Mouse (Mus musculus) stomach, embryonic 16.5 days (tissue): Measurements from ENCODE around the gene Zc3h10. TPM values are rescaled to one million over a fixed set of nuclear protein-coding genes. Genes with fewer than 3 reads are reported as not detected.

Experiments used
- ATAC-seq: fragments of 200-750 bp; cut with Nextera tagmentation; 2 replicates; pipeline ENCODE4 v1.8.0; 2017; ENCODE audit warnings: moderate number of reproducible peaks, moderate TSS enrichment; ENCODE audit not compliant: insufficient read depth, low FRiP score
- H3K27ac ChIP-seq: fragments of 300-500 bp; sonication (generic); 2 replicates; pipeline ENCODE4 v1.5.1; 2014; ENCODE audit warnings: low read length
- H3K27me3 ChIP-seq: fragments of 300-500 bp; sonication (generic); 2 replicates; pipeline ENCODE4 v1.6.1; 2014; ENCODE audit warnings: low read length, control low read depth, mixed read lengths; ENCODE audit not compliant: control insufficient read depth, insufficient read depth
- H3K36me3 ChIP-seq: fragments of 300-500 bp; sonication (generic); 2 replicates; pipeline ENCODE4 v1.6.1; 2014; ENCODE audit warnings: low read length; ENCODE audit not compliant: control insufficient read depth, insufficient read depth
- H3K4me1 ChIP-seq: fragments of 300-500 bp; sonication (generic); 2 replicates; pipeline ENCODE4 v1.6.1; 2014; ENCODE audit warnings: low read length, control low read depth, mixed read lengths; ENCODE audit not compliant: control insufficient read depth, insufficient read depth
- H3K4me2 ChIP-seq: fragments of 300-500 bp; sonication (generic); 2 replicates; pipeline ENCODE4 v1.6.1; 2014; ENCODE audit warnings: low read depth, low read length, mixed read lengths
- H3K4me3 ChIP-seq: fragments of 300-500 bp; sonication (generic); replicated peaks from 2 replicates; pipeline ENCODE4 v1.5.1; 2014; ENCODE audit warnings: mild to moderate bottlenecking, low read length
- H3K9ac ChIP-seq: fragments of 300-500 bp; sonication (generic); 2 replicates; pipeline ENCODE4 v1.6.1; 2014; ENCODE audit warnings: low read length
- H3K9me3 ChIP-seq: fragments of 300-500 bp; sonication (generic); replicated peaks from 2 replicates; pipeline ENCODE4 v1.6.1; 2016; ENCODE audit warnings: low read length, control low read depth; ENCODE audit not compliant: control insufficient read depth
- WGBS: fragments of 180-500 bp; shearing (Covaris S2); extraction: QIAGEN DNeasy Blood & Tissue Kit; methylation state at CpG from one replicate; pipeline ENCODE4 v1.1.7; 2014; 5-methylcytosine and 5-hydroxymethylcytosine counted together
- polyA plus RNA-seq: library from polyadenylated mRNA; unstranded; fragments of >200 nt; fragmentation: Nextera tagmentation; extraction: Ambion mirVana; gene quantifications from 2 replicates; pipeline ENCODE4 v1.2.1, GENCODE M21; 2015

Zc3h10 gene
- polyA plus RNA-seq, 1 experiment from 2014 or later = 10.7 TPM

GRCm38 (mm10) chr10:128587120-128587519, 39.5 kb upstream of the Zc3h10 start:
- H3K9ac ChIP-seq = peak overlapping the region; percentile 43
- H3K27me3 ChIP-seq = 0 out of 2 replicates have a peak, but pooled peaks cover 12% of the 10 kb centered on the region
- ATAC-seq = no peak
- WGBS = 33% methylated on average over 4 of the region's 4 CpGs
- H3K4me2 ChIP-seq = peak overlapping the region; percentile 97
- peak overlapping the region; percentile 74 for H3K4me3 ChIP-seq
- no peaks in the 10 kb centered on the region for H3K36me3 ChIP-seq
- no peaks in the 10 kb centered on the region for H3K9me3 ChIP-seq
- peak overlapping the region; percentile 97 for H3K27ac ChIP-seq
- H3K4me1 ChIP-seq = peaks cover 22% of the 10 kb centered on the region; the same call in 1 of the 2 replicates

GRCm38 (mm10) chr10:128586546-128586945, 39.0 kb upstream of the Zc3h10 start:
- Histone ChIP-seq H3K36me3 (no peaks in the 10 kb centered on the region), H3K4me1 (peaks cover 22% of the 10 kb centered on the region; the same call in 1 of the 2 replicates), H3K4me2 (peak overlapping the region; percentile 97), H3K4me3 (peak overlapping the region; percentile 74), H3K9me3 (no peaks in the 10 kb centered on the region), H3K9ac (peak overlapping the region; percentile 43), H3K27ac (peak overlapping the region; percentile 97), H3K27me3 (0 out of 2 replicates have a peak, but pooled peaks cover 12% of the 10 kb centered on the region)
- no peak for ATAC-seq
- 16% methylated on average over 1 of the region's 1 CpGs for WGBS

GRCm38 (mm10) chr10:128584386-128584785, 36.8 kb upstream of the Zc3h10 start:
- 0 out of 2 replicates have a peak, but pooled peaks cover 11% of the 10 kb centered on the region for H3K27me3 ChIP-seq
- H3K4me3 ChIP-seq = peak overlapping the region; percentile 9
- H3K27ac ChIP-seq = peak overlapping the region; percentile 91

GRCm38 (mm10) chr10:128583644-128584043, 36.1 kb upstream of the Zc3h10 start:
- peak; percentile 51 for ATAC-seq
- Histone ChIP-seq H3K9ac (peak overlapping the region; percentile 41; the same call in 1 of the 2 replicates), H3K9me3 (no peaks in the 10 kb centered on the region), H3K4me2 (peak overlapping the region; percentile 35), H3K36me3 (no peaks in the 10 kb centered on the region), H3K27me3 (0 out of 2 replicates have a peak, but pooled peaks cover 5% of the 10 kb centered on the region), H3K4me3 (peak overlapping the region; percentile 9; the same call in 1 of the 2 replicates), H3K27ac (peak overlapping the region; percentile 78), H3K4me1 (peaks cover 22% of the 10 kb centered on the region; the same call in 1 of the 2 replicates)
- 20% methylated on average over 7 of the region's 7 CpGs for WGBS

More at GRCm38 (mm10) chr10:128584386-128584785, 36.8 kb upstream of the Zc3h10 start:
- peaks cover 22% of the 10 kb centered on the region; the same call in 1 of the 2 replicates for H3K4me1 ChIP-seq
- H3K9me3 ChIP-seq = no peaks in the 10 kb centered on the region
- 9% methylated on average over 4 of the region's 4 CpGs for WGBS
- ATAC-seq = peak; percentile 76
- H3K36me3 ChIP-seq = no peaks in the 10 kb centered on the region
- peak overlapping the region; percentile 35 for H3K4me2 ChIP-seq
- peak overlapping the region; percentile 31 for H3K9ac ChIP-seq

- Histone ChIP-seq H3K9ac (no peak overlapping the region), H3K9me3 (no peaks in the 10 kb centered on the region), H3K4me1 (peaks cover 12% of the 10 kb centered on the region; the same call in 1 of the 2 replicates), H3K36me3 (0 out of 2 replicates have a peak, but pooled peaks cover 3% of the 10 kb centered on the region), H3K27ac (no peak overlapping the region), H3K27me3 (no peaks in the 10 kb centered on the region), H3K4me2 (no peak overlapping the region), H3K4me3 (no peak overlapping the region)
- 86% methylated on average over 4 of the region's 4 CpGs for WGBS
- ATAC-seq = no peak
Measured at GRCm38 (mm10) chr10:128579731-128580130, 32.2 kb upstream of the Zc3h10 start.

GRCm38 (mm10) chr10:128579298-128579697, 31.7 kb upstream of the Zc3h10 start:
- no peaks in the 10 kb centered on the region for H3K9me3 ChIP-seq
- no peak overlapping the region for H3K4me3 ChIP-seq
- H3K4me1 ChIP-seq = peaks cover 12% of the 10 kb centered on the region; the same call in 1 of the 2 replicates
- no peak overlapping the region for H3K4me2 ChIP-seq
- peak; percentile 69 for ATAC-seq
- H3K9ac ChIP-seq = no peak overlapping the region
- H3K27ac ChIP-seq = no peak overlapping the region
- H3K27me3 ChIP-seq = no peaks in the 10 kb centered on the region
- 59% methylated on average over 3 of the region's 3 CpGs for WGBS
- H3K36me3 ChIP-seq = 0 out of 2 replicates have a peak, but pooled peaks cover 3% of the 10 kb centered on the region

- Histone ChIP-seq H3K4me3 (no peak overlapping the region), H3K36me3 (0 out of 2 replicates have a peak, but pooled peaks cover 3% of the 10 kb centered on the region), H3K27ac (no peak overlapping the region), H3K9ac (peak overlapping the region; percentile 33; the same call in 1 of the 2 replicates), H3K9me3 (no peaks in the 10 kb centered on the region), H3K4me2 (no peak overlapping the region), H3K27me3 (no peaks in the 10 kb centered on the region), H3K4me1 (peaks cover 3% of the 10 kb centered on the region; the same call in 1 of the 2 replicates)
- 70% methylated on average over 11 of the region's 11 CpGs for WGBS
- ATAC-seq = no peak
Measured at GRCm38 (mm10) chr10:128578330-128578729, 30.8 kb upstream of the Zc3h10 start.

- ATAC-seq = no peak
- no peak overlapping the region for H3K9ac ChIP-seq
- no peak overlapping the region for H3K4me3 ChIP-seq
- H3K9me3 ChIP-seq = no peaks in the 10 kb centered on the region
- 91% methylated on average over 2 of the region's 2 CpGs for WGBS
- H3K27ac ChIP-seq = no peak overlapping the region
- no peak overlapping the region for H3K4me2 ChIP-seq
- H3K4me1 ChIP-seq = no peaks in the 10 kb centered on the region
- no peaks in the 10 kb centered on the region for H3K27me3 ChIP-seq
- 0 out of 2 replicates have a peak, but pooled peaks cover 3% of the 10 kb centered on the region for H3K36me3 ChIP-seq
Measured at GRCm38 (mm10) chr10:128575063-128575462, 27.5 kb upstream of the Zc3h10 start.

GRCm38 (mm10) chr10:128565788-128566531, 18.4 kb upstream of the Zc3h10 start, which contains the start of gene Pa2g4:
Gene Pa2g4, minus strand, starts transcription at chr10:128565987.
- peak within 1 kb of the TSS; percentile 80 for H3K4me2 ChIP-seq
- H3K4me1 ChIP-seq = peaks cover 11% of the 10 kb centered on the region; the same call in 1 of the 2 replicates
- peak within 1 kb of the TSS; percentile 82 for H3K4me3 ChIP-seq
- no peaks in the 10 kb centered on the region for H3K27me3 ChIP-seq
- peak within 1 kb of the TSS; percentile 94 for H3K27ac ChIP-seq
- under 1% methylated on average over 58 of the region's 58 CpGs for WGBS
- H3K9me3 ChIP-seq = no peaks in the 10 kb centered on the region
- ATAC-seq = peak; percentile 99
- peaks cover 9% of the 10 kb centered on the region; the same call in 1 of the 2 replicates for H3K36me3 ChIP-seq
- peak within 1 kb of the TSS; percentile 91 for H3K9ac ChIP-seq
